Mouse (Mus musculus): ENCODE measurements around the gene Rpl14.

The Rpl14 gene

GRCm38 (mm10) chr9:120603512-120603908, 32.3 kb downstream of the Rpl14 start:
- DNase-seq (ENCODE audit: low spot score): no peak

- DNase-seq (ENCODE audit: low spot score): no peak
These were observed 32.7 kb downstream of the Rpl14 start for GRCm38 (mm10) chr9:120603956-120604355.

- DNase-seq (ENCODE audit: low spot score): no peak
These were observed 39.8 kb downstream of the Rpl14 start for GRCm38 (mm10) chr9:120611055-120611454.

GRCm38 (mm10) chr9:120614059-120614458, 42.8 kb downstream of the Rpl14 start:
- no peak for DNase-seq (ENCODE audit: low spot score)

GRCm38 (mm10) chr9:120618101-120618500, 46.9 kb downstream of the Rpl14 start:
- no peak for DNase-seq (ENCODE audit: low spot score)

- no peak for DNase-seq (ENCODE audit: low spot score)
These were observed 48.1 kb downstream of the Rpl14 start for GRCm38 (mm10) chr9:120619347-120619708.

- peak; percentile 84 for DNase-seq (ENCODE audit: low spot score)
These were observed 48.6 kb downstream of the Rpl14 start for GRCm38 (mm10) chr9:120619709-120620408.

- DNase-seq (ENCODE audit: low spot score): no peak
These were observed 49.1 kb downstream of the Rpl14 start for GRCm38 (mm10) chr9:120620409-120620745.
